Mouse (Mus musculus) small intestine, adult 2 months (tissue): Measurements from ENCODE around the gene E2f6. TPM values are rescaled to one million over a fixed set of nuclear protein-coding genes. Genes with fewer than 3 reads are reported as not detected.
A peak's percentile ranks its signal among the peaks of the same experiment; 100 is the strongest.

ENCODE experiments used
- H3K27ac ChIP-seq: fragments of 200-500 bp; 2 replicates; pipeline ENCODE4 v1.5.1; 2012; ENCODE audit warnings: low read depth, low read length, control low read depth, inconsistent platforms; ENCODE audit not compliant: insufficient read depth
- H3K27me3 ChIP-seq: fragments of 200-500 bp; 2 replicates; pipeline ENCODE4 v1.6.1; 2012; ENCODE audit warnings: mild to moderate bottlenecking, moderate library complexity, low read length, inconsistent platforms; ENCODE audit not compliant: control insufficient read depth, insufficient read depth
- H3K36me3 ChIP-seq: fragments of 200-500 bp; 2 replicates; pipeline ENCODE4 v1.6.1; 2012; ENCODE audit warnings: mild to moderate bottlenecking, low read length, control low read depth, inconsistent platforms; ENCODE audit not compliant: control insufficient read depth, insufficient read depth
- H3K4me1 ChIP-seq: fragments of 200-500 bp; 2 replicates; pipeline ENCODE4 v1.6.1; 2012; ENCODE audit warnings: low read length, inconsistent platforms, mixed read lengths; ENCODE audit not compliant: control insufficient read depth, insufficient read depth, insufficient read length
- H3K4me3 ChIP-seq: fragments of 200-500 bp; 2 replicates; pipeline ENCODE4 v1.5.1; 2012; ENCODE audit warnings: low read depth, mild to moderate bottlenecking, control low read depth, inconsistent platforms, low read length, moderate library complexity
- CTCF ChIP-seq: fragments of 200-500 bp; IDR thresholded peaks from 2 replicates; pipeline ENCODE4 v1.5.1; 2012; ENCODE audit warnings: low read depth, mild to moderate bottlenecking, control low read depth, inconsistent platforms, low read length, moderate library complexity, mixed read lengths; ENCODE audit not compliant: insufficient replicate concordance, insufficient read length; ENCODE audit errors: extremely low read depth
- POLR2A ChIP-seq: fragments of 200-500 bp; IDR thresholded peaks from 2 replicates; pipeline ENCODE4 v1.6.1; 2012; ENCODE audit warnings: low read depth, mild to moderate bottlenecking, control low read depth, inconsistent platforms, low read length, moderate library complexity
- WGBS: fragments of 180-500 bp; shearing (Covaris S2); methylation state at CpG from one replicate; pipeline ENCODE4 v1.1.7; 2018; 5-methylcytosine and 5-hydroxymethylcytosine counted together
- polyA plus RNA-seq: library from polyadenylated mRNA; depleted of rRNA; stranded (reverse); fragments of >200 nt; gene quantifications from 2 replicates; pipeline ENCODE4 v1.2.3, GENCODE M21; 2012

Gene E2f6
- polyA plus RNA-seq, 1 experiment, result 6.2 TPM

DNA sequence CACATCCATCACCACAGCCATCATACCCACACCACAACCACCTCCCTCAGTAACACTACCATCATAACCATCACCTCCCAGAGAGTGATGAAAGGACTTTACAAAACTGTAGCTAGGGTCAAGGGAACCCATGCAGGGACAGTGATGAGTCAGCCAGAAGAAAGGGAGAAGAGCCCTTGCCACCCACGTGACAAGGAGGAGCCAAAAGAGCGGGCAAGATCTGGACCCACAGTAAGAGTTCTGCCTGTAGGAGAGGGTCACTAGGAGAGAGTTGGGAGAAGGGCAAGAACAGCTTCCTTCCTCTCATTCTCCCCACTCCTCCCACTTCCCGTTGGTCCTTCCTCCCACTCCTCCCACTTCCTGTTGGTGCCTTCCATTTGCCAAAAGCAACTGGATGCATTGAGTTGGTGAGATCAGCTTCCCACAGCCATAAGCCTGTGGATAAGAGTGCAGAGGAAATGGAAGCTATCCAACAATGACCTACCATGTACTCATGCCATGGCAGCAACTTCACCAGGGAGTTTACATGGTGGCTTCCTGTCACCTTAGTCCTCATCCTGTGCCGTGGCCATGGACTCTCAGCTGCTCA, 36.5 kb downstream of the E2f6 start:
- Histone ChIP-seq H3K4me1 (peaks cover 12% of the 10 kb centered on the region), H3K27ac (no peak overlapping the region), H3K4me3 (no peak overlapping the region), H3K27me3 (no peaks in the 10 kb centered on the region), H3K36me3 (no peaks in the 10 kb centered on the region)
- WGBS, result 88% methylated on average over 4 of the region's 4 CpGs
- no peak for TF ChIP-seq CTCF
- TF ChIP-seq POLR2A, result no peak

DNA sequence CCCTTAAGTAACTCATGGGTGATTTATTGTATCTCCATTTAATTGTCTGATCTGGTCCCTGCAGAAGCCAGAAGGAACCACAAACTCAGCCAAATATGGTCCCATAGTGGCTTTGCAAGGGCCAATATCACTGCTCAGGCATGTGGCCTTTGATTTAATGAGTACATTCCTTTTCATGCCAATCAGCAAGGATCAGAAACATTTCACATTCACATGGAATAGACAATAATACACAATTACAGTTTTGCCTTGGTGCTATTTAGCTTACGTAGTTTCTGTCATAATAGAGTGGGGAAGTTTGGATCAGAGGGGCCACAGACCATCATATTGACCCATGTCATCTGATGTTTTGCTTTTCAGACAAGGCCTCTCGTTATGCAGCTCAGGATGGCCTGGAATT, 37.7 kb downstream of the E2f6 start:
- WGBS, result 92% methylated on average over 2 of the region's 2 CpGs
- Histone ChIP-seq H3K4me1 (peaks cover 12% of the 10 kb centered on the region), H3K36me3 (no peaks in the 10 kb centered on the region), H3K4me3 (no peak overlapping the region), H3K27me3 (no peaks in the 10 kb centered on the region), H3K27ac (no peak overlapping the region)
- no peak for TF ChIP-seq POLR2A
- no peak for TF ChIP-seq CTCF

GRCm38 (mm10) chr12:16849821-16850220, 39.1 kb downstream of the E2f6 start:
- 31% methylated on average over 2 of the region's 2 CpGs for WGBS
- H3K4me1 ChIP-seq, result peaks cover 12% of the 10 kb centered on the region
- no peak for TF ChIP-seq CTCF
- TF ChIP-seq POLR2A, result no peak

DNA sequence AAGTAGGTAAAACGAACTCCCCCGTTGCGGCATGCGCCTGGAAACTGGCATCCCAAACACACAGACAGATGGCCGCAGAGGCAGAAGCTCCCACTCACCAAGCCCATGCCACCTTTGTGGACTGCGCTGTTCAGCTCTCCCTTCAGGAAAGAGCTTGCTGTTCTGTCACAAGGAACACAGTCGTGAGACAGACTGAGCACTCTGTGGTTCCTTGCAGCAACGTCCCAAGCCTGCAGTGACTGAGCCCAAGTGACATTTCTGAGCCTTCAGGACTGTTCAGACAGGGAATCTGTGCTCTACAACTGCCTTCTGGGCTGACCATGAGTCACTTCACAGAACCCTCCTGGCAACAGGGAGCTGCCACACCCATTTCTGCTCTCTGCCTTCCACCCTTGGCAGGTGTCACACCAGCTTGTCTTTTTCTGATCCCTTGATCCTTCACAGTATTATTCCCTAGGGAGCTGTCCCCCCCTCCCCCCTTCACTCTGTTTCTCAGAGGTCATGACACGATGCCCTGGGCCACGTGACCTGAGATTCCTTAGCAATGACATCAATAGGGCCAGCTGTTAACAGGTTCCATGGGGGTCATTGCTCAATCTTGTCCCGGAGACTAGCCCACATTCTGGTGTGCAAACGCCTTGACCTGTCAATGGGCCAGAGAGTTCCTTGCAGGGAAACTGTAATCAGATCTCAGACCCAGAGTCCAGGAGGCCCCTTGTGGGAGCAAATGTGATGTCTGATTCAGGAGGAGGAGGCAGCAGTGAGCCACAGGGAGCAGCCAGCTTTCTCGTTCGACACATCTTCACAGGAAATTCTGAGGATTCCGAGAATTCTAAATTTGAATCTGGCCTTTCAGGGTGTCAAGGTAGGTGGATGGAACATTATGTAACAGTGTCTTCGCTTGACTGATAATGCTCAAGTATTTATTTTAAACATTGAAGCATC, 39.9 kb downstream of the E2f6 start:
- Histone ChIP-seq H3K27ac (peak overlapping the region; percentile 21; the same call in 1 of the 2 replicates), H3K4me1 (peaks cover 12% of the 10 kb centered on the region), H3K27me3 (no peaks in the 10 kb centered on the region), H3K4me3 (no peak overlapping the region), H3K36me3 (no peaks in the 10 kb centered on the region)
- WGBS, result 47% methylated on average over 16 of the region's 16 CpGs
- TF ChIP-seq POLR2A (no peak), CTCF (no peak)

More at GRCm38 (mm10) chr12:16849821-16850220, 39.1 kb downstream of the E2f6 start:
- H3K36me3 ChIP-seq, result no peaks in the 10 kb centered on the region
- no peak overlapping the region for H3K27ac ChIP-seq
- H3K27me3 ChIP-seq, result no peaks in the 10 kb centered on the region
- H3K4me3 ChIP-seq, result no peak overlapping the region

DNA sequence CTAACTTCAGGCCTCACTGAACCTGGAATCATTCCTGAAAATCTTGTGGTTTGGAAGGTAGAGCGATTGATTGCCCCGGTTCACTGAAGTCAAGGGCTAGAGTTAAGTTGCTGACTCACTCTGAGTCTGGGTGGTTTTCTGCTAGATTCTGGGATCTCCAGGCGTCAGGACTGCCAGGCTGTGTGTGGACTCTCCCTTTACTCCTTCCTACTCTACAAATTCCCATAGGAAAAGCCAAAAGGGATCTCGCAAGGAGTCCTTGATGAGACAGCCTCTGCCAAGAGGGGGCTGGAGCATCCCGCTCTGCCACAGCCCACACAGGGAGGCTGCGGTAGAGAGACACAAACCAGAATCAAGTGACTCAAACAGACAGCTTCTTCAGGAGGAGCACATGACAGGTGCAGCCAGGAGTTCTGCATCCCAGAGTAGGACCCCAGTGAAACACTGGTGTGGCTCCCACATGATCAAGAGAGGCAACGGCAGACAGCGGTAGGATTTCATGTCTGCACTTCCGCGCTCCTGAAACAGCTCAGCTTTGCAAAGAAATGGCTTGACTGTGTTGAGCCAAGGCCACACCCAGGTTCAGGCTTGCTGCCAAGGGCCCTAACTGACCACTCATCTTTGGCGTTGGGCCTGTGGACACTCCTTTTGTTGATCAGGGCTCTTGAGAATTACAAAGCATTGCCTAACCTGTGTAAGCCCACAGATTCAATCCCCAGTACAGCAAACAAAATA, 42.8 kb downstream of the E2f6 start:
- Histone ChIP-seq H3K27ac (no peak overlapping the region), H3K27me3 (no peaks in the 10 kb centered on the region), H3K4me3 (no peak overlapping the region), H3K36me3 (no peaks in the 10 kb centered on the region), H3K4me1 (peaks cover 14% of the 10 kb centered on the region)
- TF ChIP-seq CTCF, result no peak
- TF ChIP-seq POLR2A, result no peak
- WGBS, result 70% methylated on average over 11 of the region's 11 CpGs

DNA sequence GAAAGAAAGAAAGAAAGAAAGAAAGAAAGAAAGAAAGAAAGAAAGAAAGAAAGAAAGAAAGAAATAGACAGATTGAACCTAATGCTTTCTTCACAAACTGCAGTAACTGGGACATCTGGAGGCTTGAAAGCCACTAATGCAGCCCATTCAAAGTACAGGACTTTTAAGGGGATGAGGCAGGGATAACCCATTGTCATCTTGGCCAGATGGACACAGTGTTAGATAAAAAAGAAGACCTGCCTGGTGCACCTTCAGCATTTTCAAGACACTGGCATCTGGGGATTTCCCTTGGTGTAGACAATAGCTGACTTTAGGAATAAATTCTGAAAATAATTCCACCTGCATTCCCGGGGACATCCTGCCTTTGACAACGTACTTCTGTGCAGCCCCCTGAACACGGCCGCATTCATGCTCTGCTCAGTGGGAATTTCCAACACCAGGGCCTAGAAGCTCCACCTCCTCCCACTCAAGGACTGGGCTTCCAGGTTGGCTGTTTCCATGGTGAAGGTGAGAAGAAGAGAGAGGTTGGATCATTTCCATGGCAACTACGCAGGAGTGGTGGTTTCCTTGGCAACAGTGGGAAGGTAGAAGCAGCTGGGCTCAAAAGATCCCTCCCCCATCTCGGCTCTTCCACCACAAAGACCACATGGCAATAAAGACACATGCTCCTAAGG, 45.0 kb downstream of the E2f6 start:
- Histone ChIP-seq H3K27me3 (no peaks in the 10 kb centered on the region), H3K4me3 (no peak overlapping the region), H3K4me1 (peaks cover 6% of the 10 kb centered on the region; the same call in 1 of the 2 replicates), H3K27ac (no peak overlapping the region), H3K36me3 (no peaks in the 10 kb centered on the region)
- WGBS, result 75% methylated on average over 6 of the region's 6 CpGs
- TF ChIP-seq POLR2A (no peak), CTCF (no peak)
